Comparison of ENCODE assay signal across 16 mouse cellular contexts in genomic region chr16:49923720-49924119, GRCm38 (mm10).
A peak's percentile ranks its signal among the peaks of the same experiment; 100 is the strongest.
DNase-seq lines count a peak whose midpoint lies in the region; ATAC-seq lines count a peak whose summit lies in the region.
"Had no signal": no experiment of that assay in that cellular context is flagged by ENCODE, and none has a peak within 500 bp of the region (broad histone marks: within the 10 kb centered on the region; RNA-seq: fewer than 3 reads in every experiment).

No protein-coding gene starts in this region.

- intact Hi-C loops in gastrocnemius, postnatal 14 days (cut with DNase I; ENCODE audit: low total_unique reads) = no loop called here

- no peak for ATAC-seq in embryonic facial prominence, embryonic 15.5 days (ENCODE audit: insufficient number of reproducible peaks, low FRiP score, low TSS enrichment, low read depth)
- peak; percentile 81 for ATAC-seq in limb, embryonic 12.5 days (ENCODE audit: insufficient number of reproducible peaks, insufficient read depth, low FRiP score, low TSS enrichment, low read depth)
- ATAC-seq in midbrain, embryonic 15.5 days (replicated peaks) = no peak

- H3K4me2 ChIP-seq in embryonic facial prominence, embryonic 15.5 days (replicated peaks) = no peak overlapping the region
- H3K4me2 ChIP-seq in limb, embryonic 12.5 days = no peak overlapping the region
- no peak overlapping the region for H3K4me2 ChIP-seq in midbrain, embryonic 15.5 days
- H3K4me2 ChIP-seq: midbrain, embryonic 11.5 days had no signal

- 62% methylated on average over 9 of the region's 9 CpGs for WGBS in embryonic facial prominence, embryonic 15.5 days
- 30% methylated on average over 9 of the region's 9 CpGs for WGBS in limb, embryonic 12.5 days
- 63% methylated on average over 9 of the region's 9 CpGs for WGBS in midbrain, embryonic 15.5 days

- no peak overlapping the region for H3K9ac ChIP-seq in embryonic facial prominence, embryonic 15.5 days
- no peak overlapping the region for H3K9ac ChIP-seq in limb, embryonic 12.5 days (replicated peaks)
- no peak overlapping the region for H3K9ac ChIP-seq in midbrain, embryonic 15.5 days

- H3K36me3 ChIP-seq in embryonic facial prominence, embryonic 15.5 days = no peaks in the 10 kb centered on the region
- no peaks in the 10 kb centered on the region for H3K36me3 ChIP-seq in limb, embryonic 12.5 days
- H3K36me3 ChIP-seq in midbrain, embryonic 15.5 days (replicated peaks) = no peaks in the 10 kb centered on the region
- H3K36me3 ChIP-seq: forebrain, embryonic 10.5 days had no signal

- H3K4me3 ChIP-seq in embryonic facial prominence, embryonic 15.5 days (replicated peaks) = no peak overlapping the region
- H3K4me3 ChIP-seq in limb, embryonic 12.5 days (replicated peaks) = no peak overlapping the region
- no peak overlapping the region for H3K4me3 ChIP-seq in midbrain, embryonic 15.5 days
- H3K4me3 ChIP-seq: forebrain, embryonic 10.5 days; left cerebral cortex, adult 2 months had no signal

- H3K4me1 ChIP-seq in embryonic facial prominence, embryonic 15.5 days = peaks cover 22% of the 10 kb centered on the region
- peaks cover 22% of the 10 kb centered on the region for H3K4me1 ChIP-seq in limb, embryonic 12.5 days (replicated peaks)
- no peaks in the 10 kb centered on the region for H3K4me1 ChIP-seq in midbrain, embryonic 15.5 days
- H3K4me1 ChIP-seq: forebrain, embryonic 10.5 days had no signal

- no peaks in the 10 kb centered on the region for H3K9me3 ChIP-seq in embryonic facial prominence, embryonic 15.5 days (replicated peaks)
- H3K9me3 ChIP-seq in limb, embryonic 12.5 days = no peaks in the 10 kb centered on the region
- H3K9me3 ChIP-seq in midbrain, embryonic 15.5 days = no peaks in the 10 kb centered on the region
- H3K9me3 ChIP-seq: forebrain, embryonic 10.5 days had no signal

- no peaks in the 10 kb centered on the region for H3K27me3 ChIP-seq in embryonic facial prominence, embryonic 15.5 days
- H3K27me3 ChIP-seq in limb, embryonic 12.5 days = peaks cover 5% of the 10 kb centered on the region; the same call in 1 of the 2 replicates
- H3K27me3 ChIP-seq in midbrain, embryonic 15.5 days (replicated peaks) = no peaks in the 10 kb centered on the region

- peak; percentile 16 for DNase-seq in gastrocnemius, postnatal 14 days
- no peak for DNase-seq in gastrocnemius, postnatal 4 days (ENCODE audit: low spot score in 2 of 2)
- peak; percentile 48 for DNase-seq in 3134 (ENCODE audit: extremely low read depth, insufficient read length, low spot score)
- DNase-seq in adrenal gland, adult (ENCODE audit: inconsistent age in 2 of 2, low spot score in 1 of 2) = no peak
- DNase-seq in frontal cortex, postnatal 36 days (ENCODE audit: low spot score in 2 of 2) = no peak
- DNase-seq: adrenal gland, postnatal 25 days; cerebellum, adult 11-12 months; kidney, postnatal 36 days; right cerebral cortex, postnatal 14 days; thymus, postnatal 4 days had no signal

- H3K27ac ChIP-seq in embryonic facial prominence, embryonic 15.5 days (replicated peaks) = peak overlapping the region; percentile 22; the same call in 1 of the 2 replicates
- H3K27ac ChIP-seq in limb, embryonic 12.5 days = peak overlapping the region; percentile 51
- H3K27ac ChIP-seq in midbrain, embryonic 15.5 days = no peak overlapping the region
- H3K27ac ChIP-seq: forebrain, embryonic 10.5 days; left cerebral cortex, adult 2 months had no signal

Comparison
In these comparisons a context has a peak if more than half of its experiments do, and no peak if none do; other contexts are left out.
1. DNase-seq: peak in gastrocnemius, postnatal 14 days (single experiment) and 3134 (single experiment); none in gastrocnemius, postnatal 4 days (0 of 2), adrenal gland, adult (0 of 2) and frontal cortex, postnatal 36 days (0 of 2).